Mouse (Mus musculus) brain, embryonic 14.5 days (tissue): ENCODE measurements around the gene Gm5128. TPM values are rescaled to one million over a fixed set of nuclear protein-coding genes. Genes with fewer than 3 reads are reported as not detected.
"Not testable (repeated sequence)": the region's sequence is repeated elsewhere in the genome, so short reads cannot be mapped to it uniquely, and the experiment has no call there.

ENCODE experiments used
- DNase-seq: peaks from one replicate; pipeline ENCODE4 v3.0.0-alpha.2; 2011; ENCODE audit warnings: low read depth
- polyA plus RNA-seq: library from polyadenylated mRNA; depleted of rRNA; stranded (reverse); fragments of >200 nt; gene quantifications from 2 replicates; pipeline ENCODE4 v1.2.3, GENCODE M21; 2012; rRNA removed

The Gm5128 gene
- polyA plus RNA-seq = not detected in 2 replicates

DNA sequence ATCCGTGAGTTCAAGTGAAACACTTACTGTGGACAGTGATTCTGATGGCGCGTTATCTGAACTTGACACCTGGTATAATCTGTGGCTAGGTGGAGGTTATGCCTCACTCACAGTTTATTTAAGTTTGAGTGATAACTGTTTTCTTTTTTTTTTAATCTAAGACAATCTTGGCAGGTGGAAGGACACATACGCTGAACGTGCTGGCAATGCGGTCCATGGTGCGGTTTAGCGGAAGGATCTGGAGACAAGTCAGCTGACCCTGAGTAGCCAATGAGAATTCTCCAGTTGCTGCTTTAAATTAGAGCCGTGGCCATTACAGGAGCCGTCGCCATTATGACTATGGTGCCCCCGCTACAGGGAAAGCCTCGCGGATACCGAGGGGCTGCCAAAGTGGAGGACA is at the start of gene Gm5128:
Gene Gm5128 (plus strand): TSS at position 301 of the 400 bp plus-strand sequence.
- not testable (repeated sequence) for DNase-seq

DNA sequence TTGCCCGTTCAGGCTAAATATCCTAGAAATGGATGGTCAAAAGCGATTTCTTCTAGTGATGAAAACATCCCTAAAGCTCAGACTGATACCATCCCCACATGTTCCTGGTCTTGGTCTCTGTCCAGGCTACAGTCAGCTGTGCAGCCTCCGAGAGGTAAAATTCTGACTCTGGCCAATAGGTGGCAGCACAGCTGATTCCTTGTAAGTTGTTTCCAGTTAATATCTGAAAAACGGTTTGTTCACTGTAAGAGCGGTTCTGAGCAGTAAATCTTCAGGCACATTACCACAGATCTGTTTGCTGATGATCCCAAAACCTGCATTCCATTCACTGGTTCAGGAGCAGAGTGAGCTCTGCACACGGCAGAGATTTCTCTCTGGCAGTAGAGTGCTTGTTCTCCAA is 12.4 kb upstream of the Gm5128 start:
- DNase-seq = not testable (repeated sequence)

DNA sequence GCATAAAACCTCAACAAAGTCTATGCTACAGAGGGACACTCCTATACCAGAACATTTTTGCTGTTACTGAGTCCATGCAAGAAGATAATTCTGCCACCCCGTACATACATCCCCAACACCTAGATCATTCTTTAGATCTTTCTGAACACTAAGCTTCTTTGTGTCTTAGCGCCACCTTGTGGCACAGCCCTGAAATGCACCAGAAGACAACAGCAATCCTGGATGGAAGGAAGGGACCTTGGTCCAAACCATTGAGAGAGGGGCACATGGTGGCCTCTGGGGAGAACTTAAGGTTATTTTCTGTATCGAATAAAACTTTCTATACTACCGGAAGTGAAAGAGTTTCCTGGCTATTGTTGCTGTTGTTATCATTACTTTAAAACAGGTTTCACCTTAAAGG is 11.1 kb upstream of the Gm5128 start:
- DNase-seq = not testable (repeated sequence)

DNA sequence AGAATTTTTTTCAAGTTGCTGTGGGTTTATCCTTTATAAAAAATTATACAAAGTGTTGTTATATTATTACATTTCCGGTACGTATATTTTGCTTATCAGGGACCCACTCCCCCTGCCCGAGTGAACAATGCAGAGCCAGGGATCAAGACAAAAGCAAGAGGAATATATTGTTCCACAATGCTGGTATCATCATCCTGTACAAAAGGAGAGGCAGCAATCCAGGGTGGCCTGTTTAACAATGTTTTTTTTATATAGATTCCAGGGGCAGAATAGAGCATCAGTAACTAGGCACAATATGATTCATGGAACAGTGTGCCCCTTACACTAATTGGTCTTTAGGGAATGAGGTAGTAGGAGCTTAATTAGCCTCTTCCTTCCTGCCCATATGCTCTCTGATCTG is 30.5 kb downstream of the Gm5128 start:
- DNase-seq = not testable (repeated sequence)

DNA sequence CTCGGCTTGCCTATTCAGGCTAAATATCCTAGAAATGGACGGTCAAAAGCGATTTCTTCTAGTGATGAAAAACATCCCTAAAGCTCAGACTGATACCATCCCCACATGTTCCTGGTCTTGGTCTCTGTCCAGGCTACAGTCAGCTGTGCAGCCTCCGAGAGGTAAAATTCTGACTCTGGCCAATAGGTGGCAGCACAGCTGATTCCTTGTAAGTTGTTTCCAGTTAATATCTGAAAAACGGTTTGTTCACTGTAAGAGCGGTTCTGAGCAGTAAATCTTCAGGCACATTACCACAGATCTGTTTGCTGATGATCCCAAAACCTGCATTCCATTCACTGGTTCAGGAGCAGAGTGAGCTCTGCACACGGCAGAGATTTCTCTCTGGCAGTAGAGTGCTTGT is 48.1 kb downstream of the Gm5128 start:
- DNase-seq = not testable (repeated sequence)

DNA sequence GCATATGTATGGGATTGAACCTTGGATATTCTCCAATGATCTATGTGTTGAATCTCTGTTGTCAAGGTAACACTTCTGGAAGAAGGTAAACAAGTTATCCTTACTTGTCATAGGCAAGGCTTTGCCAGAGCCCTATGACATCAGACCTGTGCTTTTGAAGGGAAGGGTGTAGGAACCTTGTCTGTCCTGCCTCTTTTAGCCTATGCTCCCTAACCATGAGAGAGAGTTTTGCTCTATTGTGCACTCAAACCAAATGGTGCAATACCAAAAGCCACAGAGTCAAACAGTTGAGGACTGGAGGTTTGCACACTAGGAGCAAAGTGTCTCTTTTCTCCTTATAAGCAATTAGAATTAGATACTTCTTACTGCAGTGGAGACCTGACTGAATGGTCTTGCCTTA is 48.7 kb downstream of the Gm5128 start:
- DNase-seq = not testable (repeated sequence)

DNA sequence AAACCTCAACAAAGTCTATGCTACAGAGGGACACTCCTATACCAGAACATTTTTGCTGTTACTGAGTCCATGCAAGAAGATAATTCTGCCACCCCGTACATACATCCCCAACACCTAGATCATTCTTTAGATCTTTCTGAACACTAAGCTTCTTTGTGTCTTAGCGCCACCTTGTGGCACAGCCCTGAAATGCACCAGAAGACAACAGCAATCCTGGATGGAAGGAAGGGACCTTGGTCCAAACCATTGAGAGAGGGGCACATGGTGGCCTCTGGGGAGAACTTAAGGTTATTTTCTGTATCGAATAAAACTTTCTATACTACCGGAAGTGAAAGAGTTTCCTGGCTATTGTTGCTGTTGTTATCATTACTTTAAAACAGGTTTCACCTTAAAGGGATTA is 49.4 kb downstream of the Gm5128 start:
- DNase-seq = not testable (repeated sequence)

Other genes with a start within 250 kb of the Gm5128 start
- not detected in 2 replicates for gene Gm15023, start 195.7 kb upstream of the Gm5128 start, polyA plus RNA-seq
- 19.9 and 37.5 TPM in 2 replicates for gene Tceal6, start 162.6 kb upstream of the Gm5128 start, polyA plus RNA-seq
- not detected in 2 replicates for gene Pramel3, start 71.0 kb upstream of the Gm5128 start, polyA plus RNA-seq
- gene Gm7903, start 60.6 kb downstream of the Gm5128 start, polyA plus RNA-seq = 0.01 TPM in 1 of 2 replicates, not detected in the other
- gene AV320801, start 121.3 kb downstream of the Gm5128 start, polyA plus RNA-seq = not detected in 2 replicates
- 0.15 TPM in 1 of 2 replicates, not detected in the other for gene Nxf7, start 225.5 kb downstream of the Gm5128 start, polyA plus RNA-seq